Mouse (Mus musculus) hindbrain, embryonic 16.5 days (tissue): Measurements from ENCODE around the gene Arhgap10. TPM values are rescaled to one million over a fixed set of nuclear protein-coding genes. Genes with fewer than 3 reads are reported as not detected.

Experiments
- ATAC-seq: fragments of 200-750 bp; cut with Nextera tagmentation; 2 replicates; pipeline ENCODE4 v1.8.0; 2017; ENCODE audit warnings: moderate TSS enrichment, moderate library complexity
- H3K27ac ChIP-seq: fragments of 300-500 bp; sonication (generic); 2 replicates; pipeline ENCODE4 v1.5.1; 2014; ENCODE audit warnings: low read depth, mild to moderate bottlenecking, control low read depth, low read length, moderate library complexity
- H3K27me3 ChIP-seq: fragments of 300-500 bp; sonication (generic); replicated peaks from 2 replicates; pipeline ENCODE4 v1.6.1; 2014; ENCODE audit warnings: low read length; ENCODE audit not compliant: control insufficient read depth, insufficient read depth
- H3K36me3 ChIP-seq: fragments of 300-500 bp; sonication (generic); 2 replicates; pipeline ENCODE4 v1.6.1; 2014; ENCODE audit warnings: mild to moderate bottlenecking, low read length, moderate library complexity, mixed read lengths; ENCODE audit not compliant: control insufficient read depth, insufficient read depth
- H3K4me1 ChIP-seq: fragments of 300-500 bp; sonication (generic); 2 replicates; pipeline ENCODE4 v1.6.1; 2014; ENCODE audit warnings: low read depth, low read length; ENCODE audit not compliant: control insufficient read depth, insufficient read depth
- H3K4me2 ChIP-seq: fragments of 300-500 bp; sonication (generic); 2 replicates; pipeline ENCODE4 v1.6.1; 2014; ENCODE audit warnings: mild to moderate bottlenecking, low read length, control low read depth, moderate library complexity
- H3K4me3 ChIP-seq: fragments of 300-500 bp; sonication (generic); 2 replicates; pipeline ENCODE4 v1.5.1; 2014; ENCODE audit warnings: mild to moderate bottlenecking, low read length, control low read depth, moderate library complexity
- H3K9ac ChIP-seq: fragments of 300-500 bp; sonication (generic); 2 replicates; pipeline ENCODE4 v1.6.1; 2014; ENCODE audit warnings: low read depth, mild to moderate bottlenecking, control low read depth, low read length, moderate library complexity
- H3K9me3 ChIP-seq: fragments of 300-500 bp; sonication (generic); 2 replicates; pipeline ENCODE4 v1.6.1; 2014; ENCODE audit warnings: mild to moderate bottlenecking, low read length, moderate library complexity; ENCODE audit not compliant: control insufficient read depth
- WGBS: fragments of 180-500 bp; shearing (Covaris S2); extraction: QIAGEN DNeasy Blood & Tissue Kit; methylation state at CpG from one replicate; pipeline ENCODE4 v1.1.7; 2014; 5-methylcytosine and 5-hydroxymethylcytosine counted together
- polyA plus RNA-seq: library from polyadenylated mRNA; unstranded; fragments of >200 nt; fragmentation: Nextera tagmentation; extraction: Ambion mirVana; gene quantifications from 2 replicates; pipeline ENCODE4 v1.2.1, GENCODE M21; 2015

The Arhgap10 gene
- polyA plus RNA-seq, 1 experiment from 2014 or later: 5.0 TPM

GRCm38 (mm10) chr8:77365990-77366389 is 151.8 kb downstream of the Arhgap10 start:
- WGBS: 74% methylated on average over 6 of the region's 6 CpGs
- Histone ChIP-seq H3K27me3 (no peaks in the 10 kb centered on the region), H3K27ac (no peak overlapping the region), H3K9ac (no peak overlapping the region), H3K36me3 (no peaks in the 10 kb centered on the region), H3K4me3 (no peak overlapping the region), H3K4me1 (0 out of 2 replicates have a peak, but pooled peaks cover 3% of the 10 kb centered on the region), H3K4me2 (no peak overlapping the region), H3K9me3 (no peaks in the 10 kb centered on the region)
- no peak for ATAC-seq

- H3K9me3 ChIP-seq: no peaks in the 10 kb centered on the region
- H3K27ac ChIP-seq: no peak overlapping the region
- H3K27me3 ChIP-seq: no peaks in the 10 kb centered on the region
- ATAC-seq: no peak
- no peaks in the 10 kb centered on the region for H3K36me3 ChIP-seq
- H3K9ac ChIP-seq: no peak overlapping the region
- WGBS: 85% methylated on average over 11 of the region's 11 CpGs
- H3K4me1 ChIP-seq: no peaks in the 10 kb centered on the region
- no peak overlapping the region for H3K4me3 ChIP-seq
- no peak overlapping the region for H3K4me2 ChIP-seq
Observed at GRCm38 (mm10) chr8:77364472-77364871, 153.3 kb downstream of the Arhgap10 start.

GRCm38 (mm10) chr8:77360853-77361252 is 156.9 kb downstream of the Arhgap10 start:
- H3K27ac ChIP-seq: no peak overlapping the region
- H3K9ac ChIP-seq: no peak overlapping the region
- no peaks in the 10 kb centered on the region for H3K4me1 ChIP-seq
- H3K36me3 ChIP-seq: no peaks in the 10 kb centered on the region
- no peak overlapping the region for H3K4me2 ChIP-seq
- no peak overlapping the region for H3K4me3 ChIP-seq
- no peaks in the 10 kb centered on the region for H3K27me3 ChIP-seq
- WGBS: 48% methylated on average over 5 of the region's 5 CpGs
- no peak; the same call in 1 of the 2 replicates for ATAC-seq
- no peaks in the 10 kb centered on the region for H3K9me3 ChIP-seq

GRCm38 (mm10) chr8:77360423-77360822 is 157.3 kb downstream of the Arhgap10 start:
- no peak overlapping the region for H3K4me3 ChIP-seq
- no peaks in the 10 kb centered on the region for H3K27me3 ChIP-seq
- H3K27ac ChIP-seq: no peak overlapping the region
- H3K9me3 ChIP-seq: no peaks in the 10 kb centered on the region
- 63% methylated on average over 5 of the region's 5 CpGs for WGBS
- H3K4me1 ChIP-seq: no peaks in the 10 kb centered on the region
- H3K36me3 ChIP-seq: no peaks in the 10 kb centered on the region
- no peak overlapping the region for H3K4me2 ChIP-seq
- H3K9ac ChIP-seq: no peak overlapping the region
- no peak for ATAC-seq

- Histone ChIP-seq H3K4me3 (no peak overlapping the region), H3K9ac (no peak overlapping the region), H3K9me3 (no peaks in the 10 kb centered on the region), H3K27me3 (no peaks in the 10 kb centered on the region), H3K4me2 (no peak overlapping the region), H3K4me1 (no peaks in the 10 kb centered on the region), H3K36me3 (no peaks in the 10 kb centered on the region), H3K27ac (no peak overlapping the region)
- WGBS: 71% methylated on average over 8 of the region's 8 CpGs
- no peak for ATAC-seq
Observed at GRCm38 (mm10) chr8:77357126-77357525, 160.6 kb downstream of the Arhgap10 start.

GRCm38 (mm10) chr8:77355344-77355743 is 162.4 kb downstream of the Arhgap10 start:
- Histone ChIP-seq H3K4me1 (no peaks in the 10 kb centered on the region), H3K27ac (no peak overlapping the region), H3K4me3 (no peak overlapping the region), H3K9ac (no peak overlapping the region), H3K36me3 (no peaks in the 10 kb centered on the region), H3K27me3 (no peaks in the 10 kb centered on the region), H3K9me3 (no peaks in the 10 kb centered on the region), H3K4me2 (no peak overlapping the region)
- no peak for ATAC-seq
- 84% methylated on average over 5 of the region's 5 CpGs for WGBS

- ATAC-seq: no peak
Observed at GRCm38 (mm10) chr8:77354189-77354588, 163.6 kb downstream of the Arhgap10 start.

GRCm38 (mm10) chr8:77351177-77351860 is 166.4 kb downstream of the Arhgap10 start:
- ATAC-seq: no peak
- Histone ChIP-seq H3K9ac (no peak overlapping the region), H3K4me3 (no peak overlapping the region), H3K4me2 (no peak overlapping the region), H3K27me3 (no peaks in the 10 kb centered on the region), H3K36me3 (no peaks in the 10 kb centered on the region), H3K27ac (no peak overlapping the region), H3K4me1 (no peaks in the 10 kb centered on the region), H3K9me3 (no peaks in the 10 kb centered on the region)
- 72% methylated on average over 9 of the region's 9 CpGs for WGBS

More at GRCm38 (mm10) chr8:77354189-77354588, 163.6 kb downstream of the Arhgap10 start:
- H3K4me2 ChIP-seq: no peak overlapping the region
- no peaks in the 10 kb centered on the region for H3K9me3 ChIP-seq
- no peaks in the 10 kb centered on the region for H3K36me3 ChIP-seq
- no peak overlapping the region for H3K9ac ChIP-seq
- no peak overlapping the region for H3K27ac ChIP-seq
- H3K27me3 ChIP-seq: no peaks in the 10 kb centered on the region
- 90% methylated on average over 1 of the region's 1 CpGs for WGBS
- H3K4me1 ChIP-seq: no peaks in the 10 kb centered on the region
- no peak overlapping the region for H3K4me3 ChIP-seq

- no peak for ATAC-seq
- no peaks in the 10 kb centered on the region for H3K36me3 ChIP-seq
- no peak overlapping the region for H3K4me3 ChIP-seq
- H3K9me3 ChIP-seq: no peaks in the 10 kb centered on the region
- WGBS: 72% methylated on average over 4 of the region's 4 CpGs
- no peak overlapping the region for H3K9ac ChIP-seq
- no peaks in the 10 kb centered on the region for H3K4me1 ChIP-seq
- no peak overlapping the region for H3K4me2 ChIP-seq
- H3K27me3 ChIP-seq: no peaks in the 10 kb centered on the region
- H3K27ac ChIP-seq: no peak overlapping the region
Observed at GRCm38 (mm10) chr8:77350121-77350777, 167.5 kb downstream of the Arhgap10 start.
